Mouse (Mus musculus): ENCODE data around the gene Rras. TPM values are rescaled to one million over a fixed set of nuclear protein-coding genes. Genes with fewer than 3 reads are reported as not detected.

The Rras gene
- polyA plus RNA-seq, 1 experiment = 43.4 TPM

DNA sequence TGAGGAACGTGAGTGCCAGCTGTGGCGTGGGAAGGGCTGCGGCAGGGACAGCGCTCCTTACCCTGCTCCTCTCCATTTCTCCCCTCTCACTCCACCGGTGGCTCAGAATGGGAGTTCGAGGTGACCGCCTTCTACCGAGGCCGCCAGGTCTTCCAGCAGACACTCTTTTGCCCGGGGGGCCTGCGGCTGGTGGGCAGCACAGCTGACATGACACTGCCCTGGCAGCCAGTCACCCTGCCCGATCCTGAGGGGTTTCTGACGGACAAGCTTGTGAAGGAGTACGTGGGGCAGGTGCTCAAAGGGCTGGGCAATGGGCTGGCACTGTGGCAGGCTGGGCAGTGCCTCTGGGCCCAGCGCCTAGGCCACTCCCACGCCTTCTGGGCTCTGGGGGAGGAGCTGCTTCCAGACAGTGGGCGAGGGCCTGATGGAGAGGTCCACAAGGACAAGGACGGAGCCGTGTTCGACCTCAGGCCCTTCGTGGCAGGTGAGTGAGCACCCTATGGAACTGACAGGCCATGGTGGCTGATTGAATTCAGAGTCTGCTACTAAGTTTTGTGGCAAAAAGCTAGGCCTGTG lies 17.1 kb upstream of the Rras start:
- no peak for TF ChIP-seq CTCF (IDR thresholded peaks at IDR 0.05; ENCODE audit: control insufficient read depth, insufficient read depth, insufficient replicate concordance, low read depth, low read length)
- no peak for TF ChIP-seq POLR2A (IDR thresholded peaks at IDR 0.05; ENCODE audit: control insufficient read depth, low read depth, low read length)
- Histone ChIP-seq H3K27ac (ENCODE audit: control insufficient read depth, insufficient read depth, low read depth, low read length) (no peak overlapping the region), H3K27me3 (ENCODE audit: control insufficient read depth, insufficient read depth, low read length) (no peaks in the 10 kb centered on the region), H3K36me3 (ENCODE audit: control insufficient read depth, insufficient read depth, low read length) (peaks cover 2% of the 10 kb centered on the region), H3K4me1 (ENCODE audit: control insufficient read depth, insufficient read depth, low read length) (peaks cover 15% of the 10 kb centered on the region), H3K4me3 (ENCODE audit: control insufficient read depth, low read depth, low read length) (no peak overlapping the region)

DNA sequence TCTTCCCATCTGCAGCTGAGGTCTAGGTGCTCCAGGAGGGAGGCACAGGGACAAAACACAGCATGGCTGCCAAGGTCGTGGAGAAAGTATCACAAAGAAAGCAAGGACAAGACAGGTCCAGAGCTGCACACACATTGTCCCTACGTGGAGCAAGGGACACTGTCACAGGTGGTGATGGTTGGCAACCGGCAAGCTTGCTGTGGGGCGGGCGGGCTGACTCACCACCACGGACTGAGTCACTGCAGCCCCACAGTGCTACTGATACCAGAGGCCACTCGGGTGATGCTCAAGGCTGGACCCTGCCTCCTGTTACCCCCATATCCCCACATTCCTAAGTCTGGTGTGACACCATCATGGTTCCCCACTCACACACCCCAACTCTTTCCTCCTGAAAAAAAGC lies 15.3 kb upstream of the Rras start:
- H3K36me3 ChIP-seq (ENCODE audit: control insufficient read depth, insufficient read depth, low read length) = peaks cover 5% of the 10 kb centered on the region
- H3K27me3 ChIP-seq (ENCODE audit: control insufficient read depth, insufficient read depth, low read length) = no peaks in the 10 kb centered on the region
- H3K4me1 ChIP-seq (ENCODE audit: control insufficient read depth, insufficient read depth, low read length) = peaks cover 10% of the 10 kb centered on the region
- TF ChIP-seq POLR2A (IDR thresholded peaks at IDR 0.05; ENCODE audit: control insufficient read depth, low read depth, low read length) (peak; percentile 4; the same call in 1 of the 2 replicates), CTCF (IDR thresholded peaks at IDR 0.05; ENCODE audit: control insufficient read depth, insufficient read depth, insufficient replicate concordance, low read depth, low read length) (no peak)
- H3K4me3 ChIP-seq (ENCODE audit: control insufficient read depth, low read depth, low read length) = no peak overlapping the region
- H3K27ac ChIP-seq (ENCODE audit: control insufficient read depth, insufficient read depth, low read depth, low read length) = no peak overlapping the region

GRCm38 (mm10) chr7:45004546-45004945 lies 13.2 kb upstream of the Rras start:
- Histone ChIP-seq H3K27me3 (ENCODE audit: control insufficient read depth, insufficient read depth, low read length) (no peaks in the 10 kb centered on the region), H3K4me1 (ENCODE audit: control insufficient read depth, insufficient read depth, low read length) (peaks cover 4% of the 10 kb centered on the region), H3K4me3 (ENCODE audit: control insufficient read depth, low read depth, low read length) (no peak overlapping the region), H3K27ac (ENCODE audit: control insufficient read depth, insufficient read depth, low read depth, low read length) (no peak overlapping the region), H3K36me3 (ENCODE audit: control insufficient read depth, insufficient read depth, low read length) (peaks cover 5% of the 10 kb centered on the region)
- TF ChIP-seq CTCF (IDR thresholded peaks at IDR 0.05; ENCODE audit: control insufficient read depth, insufficient read depth, insufficient replicate concordance, low read depth, low read length) = no peak
- TF ChIP-seq POLR2A (IDR thresholded peaks at IDR 0.05; ENCODE audit: control insufficient read depth, low read depth, low read length) = no peak

DNA sequence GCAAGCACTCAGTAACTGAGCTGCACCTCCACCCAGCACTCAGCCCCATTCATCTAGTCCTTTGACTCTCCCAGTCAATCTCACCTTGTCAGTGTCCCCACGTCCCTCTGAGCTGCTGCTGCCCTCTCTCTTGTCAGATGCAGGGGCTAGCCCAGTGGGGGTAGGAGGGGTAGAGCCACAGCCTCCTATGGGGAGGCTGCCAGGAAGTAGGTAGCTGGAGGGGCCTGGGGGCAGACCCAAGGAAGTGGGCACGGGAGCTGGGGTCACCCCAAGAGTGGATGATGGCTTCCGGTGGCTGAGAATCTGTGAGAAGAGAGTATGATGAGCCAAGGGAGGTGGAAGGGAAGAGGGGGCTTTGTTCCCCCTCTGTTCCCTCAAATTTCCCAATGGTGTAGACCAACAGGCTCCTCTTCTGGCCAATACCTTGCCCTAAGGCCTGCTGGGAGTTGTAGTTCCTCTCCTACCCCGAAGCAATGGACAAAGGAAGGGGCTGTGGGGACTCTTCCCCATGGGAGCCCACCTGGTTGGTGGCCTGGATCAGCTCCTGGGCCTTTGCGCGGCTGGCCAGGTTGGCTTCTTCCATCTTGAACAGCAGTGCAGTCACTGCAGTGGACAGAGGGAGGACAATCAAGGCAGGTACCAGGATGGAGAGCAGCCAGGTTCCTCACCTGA lies 12.3 kb upstream of the Rras start:
- no peaks in the 10 kb centered on the region for H3K27me3 ChIP-seq (ENCODE audit: control insufficient read depth, insufficient read depth, low read length)
- peaks cover 3% of the 10 kb centered on the region for H3K36me3 ChIP-seq (ENCODE audit: control insufficient read depth, insufficient read depth, low read length)
- H3K27ac ChIP-seq (ENCODE audit: control insufficient read depth, insufficient read depth, low read depth, low read length) = no peak overlapping the region
- H3K4me3 ChIP-seq (ENCODE audit: control insufficient read depth, low read depth, low read length) = no peak overlapping the region
- no peak for TF ChIP-seq CTCF (IDR thresholded peaks at IDR 0.05; ENCODE audit: control insufficient read depth, insufficient read depth, insufficient replicate concordance, low read depth, low read length)
- no peak for TF ChIP-seq POLR2A (IDR thresholded peaks at IDR 0.05; ENCODE audit: control insufficient read depth, low read depth, low read length)
- H3K4me1 ChIP-seq (ENCODE audit: control insufficient read depth, insufficient read depth, low read length) = no peaks in the 10 kb centered on the region

DNA sequence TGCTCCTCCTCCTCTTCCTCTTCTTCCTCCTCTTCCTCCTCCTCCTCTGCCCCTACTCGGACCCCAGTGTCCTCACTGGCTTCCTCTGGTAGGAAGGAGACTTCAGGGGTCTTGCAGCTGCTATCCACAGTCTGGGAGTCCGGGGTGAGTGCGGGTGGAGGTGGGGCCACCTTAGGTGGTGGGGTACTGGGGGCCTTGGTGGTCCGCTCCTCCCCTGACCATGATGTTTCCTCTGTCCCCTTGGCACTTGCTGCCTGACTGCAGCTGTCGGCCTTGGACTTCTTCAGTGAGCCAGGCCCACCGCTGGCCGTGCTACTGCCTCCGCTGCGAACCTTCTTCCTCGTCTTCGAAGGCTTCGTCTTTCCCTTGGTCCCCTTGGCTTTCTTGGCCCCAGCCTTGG lies 11.3 kb upstream of the Rras start:
- H3K27ac ChIP-seq (ENCODE audit: control insufficient read depth, insufficient read depth, low read depth, low read length) = no peak overlapping the region
- H3K4me3 ChIP-seq (ENCODE audit: control insufficient read depth, low read depth, low read length) = no peak overlapping the region
- no peaks in the 10 kb centered on the region for H3K4me1 ChIP-seq (ENCODE audit: control insufficient read depth, insufficient read depth, low read length)
- peaks cover 2% of the 10 kb centered on the region for H3K36me3 ChIP-seq (ENCODE audit: control insufficient read depth, insufficient read depth, low read length)
- TF ChIP-seq POLR2A (IDR thresholded peaks at IDR 0.05; ENCODE audit: control insufficient read depth, low read depth, low read length) = no peak
- no peak for TF ChIP-seq CTCF (IDR thresholded peaks at IDR 0.05; ENCODE audit: control insufficient read depth, insufficient read depth, insufficient replicate concordance, low read depth, low read length)
- no peaks in the 10 kb centered on the region for H3K27me3 ChIP-seq (ENCODE audit: control insufficient read depth, insufficient read depth, low read length)

- H3K36me3 ChIP-seq (ENCODE audit: control insufficient read depth, insufficient read depth, low read length) = peaks cover 2% of the 10 kb centered on the region
- TF ChIP-seq CTCF (IDR thresholded peaks at IDR 0.05; ENCODE audit: control insufficient read depth, insufficient read depth, insufficient replicate concordance, low read depth, low read length) = no peak
- TF ChIP-seq POLR2A (IDR thresholded peaks at IDR 0.05; ENCODE audit: control insufficient read depth, low read depth, low read length) = no peak
- H3K4me1 ChIP-seq (ENCODE audit: control insufficient read depth, insufficient read depth, low read length) = no peaks in the 10 kb centered on the region
- H3K4me3 ChIP-seq (ENCODE audit: control insufficient read depth, low read depth, low read length) = no peak overlapping the region
- no peaks in the 10 kb centered on the region for H3K27me3 ChIP-seq (ENCODE audit: control insufficient read depth, insufficient read depth, low read length)
- no peak overlapping the region for H3K27ac ChIP-seq (ENCODE audit: control insufficient read depth, insufficient read depth, low read depth, low read length)
These were observed 10.6 kb upstream of the Rras start for GRCm38 (mm10) chr7:45007141-45007540.

DNA sequence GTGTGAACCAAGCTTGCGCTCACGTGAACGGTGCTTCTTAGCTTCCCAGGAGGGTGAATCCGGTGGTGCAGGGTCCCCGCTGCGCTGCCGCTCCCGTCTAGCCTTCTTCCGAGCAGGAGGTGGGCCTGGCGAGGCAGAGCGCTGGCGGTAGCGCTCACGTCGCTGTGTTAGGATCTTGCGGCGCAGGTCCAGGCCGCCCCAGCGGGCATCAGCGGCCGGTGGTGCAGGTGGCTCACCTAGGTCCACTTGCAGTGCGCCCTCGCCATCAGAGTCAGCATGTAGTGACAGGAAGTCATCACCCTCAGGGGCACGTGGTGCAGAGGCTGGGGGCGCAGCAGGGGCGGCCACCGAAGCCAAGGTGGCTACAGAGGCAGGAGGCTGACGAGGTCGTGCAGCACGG lies 9.9 kb upstream of the Rras start:
- Histone ChIP-seq H3K36me3 (ENCODE audit: control insufficient read depth, insufficient read depth, low read length) (peaks cover 2% of the 10 kb centered on the region), H3K27me3 (ENCODE audit: control insufficient read depth, insufficient read depth, low read length) (no peaks in the 10 kb centered on the region), H3K27ac (ENCODE audit: control insufficient read depth, insufficient read depth, low read depth, low read length) (no peak overlapping the region), H3K4me1 (ENCODE audit: control insufficient read depth, insufficient read depth, low read length) (no peaks in the 10 kb centered on the region), H3K4me3 (ENCODE audit: control insufficient read depth, low read depth, low read length) (no peak overlapping the region)
- TF ChIP-seq POLR2A (IDR thresholded peaks at IDR 0.05; ENCODE audit: control insufficient read depth, low read depth, low read length) (no peak), CTCF (IDR thresholded peaks at IDR 0.05; ENCODE audit: control insufficient read depth, insufficient read depth, insufficient replicate concordance, low read depth, low read length) (no peak)
